Mouse (Mus musculus): ENCODE data around the gene Cnnm2.

- TF ChIP-seq CTCF (IDR thresholded peaks at IDR 0.05; ENCODE audit: extremely low read depth, insufficient read depth, insufficient read length, insufficient replicate concordance), result no peak
- TF ChIP-seq POLR2A (IDR thresholded peaks at IDR 0.05; ENCODE audit: low read depth, low read length), result no peak
These were observed 34.2 kb upstream of the Cnnm2 start for GRCm38 (mm10) chr19:46727140-46727736.

All from spleen, adult 2 months (tissue).